Mouse (Mus musculus) small intestine, adult 2 months (tissue): ENCODE measurements around the gene Slamf9. TPM values are rescaled to one million over a fixed set of nuclear protein-coding genes. Genes with fewer than 3 reads are reported as not detected.

Experiments
- H3K27ac ChIP-seq: fragments of 200-500 bp; 2 replicates; pipeline ENCODE4 v1.5.1; 2012; ENCODE audit warnings: low read depth, low read length, control low read depth, inconsistent platforms; ENCODE audit not compliant: insufficient read depth
- H3K27me3 ChIP-seq: fragments of 200-500 bp; 2 replicates; pipeline ENCODE4 v1.6.1; 2012; ENCODE audit warnings: mild to moderate bottlenecking, moderate library complexity, low read length, inconsistent platforms; ENCODE audit not compliant: control insufficient read depth, insufficient read depth
- H3K36me3 ChIP-seq: fragments of 200-500 bp; 2 replicates; pipeline ENCODE4 v1.6.1; 2012; ENCODE audit warnings: mild to moderate bottlenecking, low read length, control low read depth, inconsistent platforms; ENCODE audit not compliant: control insufficient read depth, insufficient read depth
- H3K4me1 ChIP-seq: fragments of 200-500 bp; 2 replicates; pipeline ENCODE4 v1.6.1; 2012; ENCODE audit warnings: low read length, inconsistent platforms, mixed read lengths; ENCODE audit not compliant: control insufficient read depth, insufficient read depth, insufficient read length
- H3K4me3 ChIP-seq: fragments of 200-500 bp; 2 replicates; pipeline ENCODE4 v1.5.1; 2012; ENCODE audit warnings: low read depth, mild to moderate bottlenecking, control low read depth, inconsistent platforms, low read length, moderate library complexity
- CTCF ChIP-seq: fragments of 200-500 bp; IDR thresholded peaks from 2 replicates; pipeline ENCODE4 v1.5.1; 2012; ENCODE audit warnings: low read depth, mild to moderate bottlenecking, control low read depth, inconsistent platforms, low read length, moderate library complexity, mixed read lengths; ENCODE audit not compliant: insufficient replicate concordance, insufficient read length; ENCODE audit errors: extremely low read depth
- POLR2A ChIP-seq: fragments of 200-500 bp; IDR thresholded peaks from 2 replicates; pipeline ENCODE4 v1.6.1; 2012; ENCODE audit warnings: low read depth, mild to moderate bottlenecking, control low read depth, inconsistent platforms, low read length, moderate library complexity
- WGBS: fragments of 180-500 bp; shearing (Covaris S2); methylation state at CpG from one replicate; pipeline ENCODE4 v1.1.7; 2018; 5-methylcytosine and 5-hydroxymethylcytosine counted together
- polyA plus RNA-seq: library from polyadenylated mRNA; depleted of rRNA; stranded (reverse); fragments of >200 nt; gene quantifications from 2 replicates; pipeline ENCODE4 v1.2.3, GENCODE M21; 2012

Slamf9 gene
- polyA plus RNA-seq, 1 experiment: 2.1 TPM

DNA sequence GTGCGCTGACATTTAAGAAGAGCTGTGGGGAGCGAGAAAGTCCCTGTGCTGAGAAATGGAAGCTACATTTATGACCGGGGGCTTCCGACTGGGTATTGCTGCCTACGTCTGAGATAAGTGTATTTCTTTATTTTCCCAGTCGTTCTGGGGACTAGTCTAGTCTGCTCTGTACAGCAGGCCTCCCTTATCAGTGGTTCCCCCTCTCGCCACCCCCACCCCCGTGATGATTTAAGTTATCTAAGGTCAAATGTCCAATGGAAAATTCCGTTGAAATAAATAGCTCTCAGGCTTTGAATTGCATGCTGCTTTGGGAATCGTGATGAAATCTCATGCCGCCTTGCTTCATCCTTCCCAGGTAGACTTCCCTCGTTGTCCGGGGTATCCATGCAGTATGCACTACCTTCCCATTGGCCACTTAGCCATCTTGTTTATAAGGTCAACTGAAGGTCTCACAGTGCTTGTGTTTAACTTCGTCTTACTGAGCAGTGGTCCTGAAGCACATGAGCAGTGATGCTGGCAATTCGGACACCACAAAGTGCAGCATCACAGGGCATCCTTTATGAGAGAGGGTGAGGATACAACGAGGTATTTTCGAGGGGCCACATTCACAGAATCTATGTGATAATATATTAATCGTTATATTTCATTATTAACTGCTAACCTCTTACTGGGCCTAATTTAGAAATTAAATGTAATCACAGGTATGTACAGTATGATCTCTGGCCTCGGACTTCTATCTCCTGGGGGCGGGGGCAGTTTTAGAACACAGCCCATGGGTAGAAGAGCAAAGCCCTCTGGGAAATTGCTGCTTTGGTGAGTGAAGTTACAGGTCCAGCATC, 41.9 kb upstream of the Slamf9 start:
- Histone ChIP-seq H3K27me3 (no peaks in the 10 kb centered on the region), H3K36me3 (no peaks in the 10 kb centered on the region), H3K4me3 (no peak overlapping the region), H3K27ac (peak overlapping the region; percentile 96), H3K4me1 (peaks cover 24% of the 10 kb centered on the region)
- 35% methylated on average over 20 of the region's 20 CpGs for WGBS
- no peak for TF ChIP-seq CTCF
- no peak for TF ChIP-seq POLR2A

DNA sequence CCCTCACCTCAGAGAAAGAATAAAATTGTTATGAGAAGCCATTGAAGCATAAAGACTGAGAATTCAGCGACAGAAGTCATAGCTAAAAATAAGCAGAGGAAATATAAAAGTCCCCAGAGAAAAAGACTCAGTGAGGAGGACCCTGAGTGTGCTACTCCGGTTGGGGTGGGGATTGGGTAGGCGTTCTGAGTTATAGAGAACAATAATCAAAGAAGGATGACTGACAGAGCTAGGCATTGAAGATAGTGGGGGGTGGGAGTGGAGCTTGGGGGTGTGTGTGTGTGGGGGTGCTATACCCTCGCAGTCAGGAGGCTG, 41.4 kb upstream of the Slamf9 start:
- Histone ChIP-seq H3K36me3 (no peaks in the 10 kb centered on the region), H3K27me3 (no peaks in the 10 kb centered on the region), H3K4me3 (no peak overlapping the region), H3K27ac (0 out of 2 replicates have a peak overlapping the region, but pooled peaks have one; percentile 96), H3K4me1 (peaks cover 23% of the 10 kb centered on the region)
- TF ChIP-seq CTCF (no peak), POLR2A (no peak)
- WGBS: 93% methylated on average over 4 of the region's 4 CpGs

- WGBS: 78% methylated on average over 6 of the region's 6 CpGs
- Histone ChIP-seq H3K27ac (no peak overlapping the region), H3K27me3 (no peaks in the 10 kb centered on the region), H3K36me3 (no peaks in the 10 kb centered on the region), H3K4me3 (no peak overlapping the region), H3K4me1 (peaks cover 23% of the 10 kb centered on the region; the same call in 1 of the 2 replicates)
- TF ChIP-seq CTCF (no peak), POLR2A (no peak)
Observed at GRCm38 (mm10) chr1:172436785-172437184, 38.4 kb upstream of the Slamf9 start.

GRCm38 (mm10) chr1:172438621-172439020, 36.5 kb upstream of the Slamf9 start:
- H3K27me3 ChIP-seq: no peaks in the 10 kb centered on the region
- TF ChIP-seq POLR2A: no peak
- no peak for TF ChIP-seq CTCF
- 91% methylated on average over 2 of the region's 2 CpGs for WGBS
- no peak overlapping the region for H3K27ac ChIP-seq
- H3K4me3 ChIP-seq: no peak overlapping the region
- H3K36me3 ChIP-seq: no peaks in the 10 kb centered on the region
- peaks cover 11% of the 10 kb centered on the region; the same call in 1 of the 2 replicates for H3K4me1 ChIP-seq

DNA sequence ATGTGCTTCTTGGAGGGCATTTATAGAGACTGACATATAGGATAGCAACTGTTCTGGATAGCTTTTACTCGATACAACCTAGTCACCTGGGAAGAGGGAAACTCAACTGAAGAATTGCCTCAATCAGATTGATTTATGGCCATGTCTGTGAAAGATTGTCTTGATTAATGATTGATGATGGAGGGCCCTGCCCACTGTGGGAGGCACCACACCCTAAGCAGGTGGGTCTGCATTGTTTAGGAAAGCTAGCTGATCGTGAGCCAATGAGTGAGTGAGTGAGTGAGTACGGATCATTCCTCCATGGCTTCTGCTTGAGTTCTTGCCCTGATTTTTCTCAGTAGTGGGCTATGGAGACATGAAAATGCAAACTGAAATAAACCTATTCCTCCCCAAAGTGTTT, 34.6 kb upstream of the Slamf9 start:
- WGBS: 35% methylated on average over 3 of the region's 3 CpGs
- no peak overlapping the region for H3K4me3 ChIP-seq
- H3K27me3 ChIP-seq: no peaks in the 10 kb centered on the region
- no peak overlapping the region for H3K27ac ChIP-seq
- H3K36me3 ChIP-seq: no peaks in the 10 kb centered on the region
- TF ChIP-seq CTCF (no peak), POLR2A (no peak)
- peaks cover 11% of the 10 kb centered on the region; the same call in 1 of the 2 replicates for H3K4me1 ChIP-seq

- Histone ChIP-seq H3K36me3 (no peaks in the 10 kb centered on the region), H3K27ac (no peak overlapping the region)
Observed at GRCm38 (mm10) chr1:172441935-172442445, 33.2 kb upstream of the Slamf9 start.

GRCm38 (mm10) chr1:172450226-172450625, 24.9 kb upstream of the Slamf9 start:
- H3K27ac ChIP-seq: no peak overlapping the region
- 48% methylated on average over 2 of the region's 2 CpGs for WGBS

More at GRCm38 (mm10) chr1:172441935-172442445, 33.2 kb upstream of the Slamf9 start:
- H3K4me1 ChIP-seq: peaks cover 11% of the 10 kb centered on the region; the same call in 1 of the 2 replicates
- H3K27me3 ChIP-seq: no peaks in the 10 kb centered on the region
- 88% methylated on average over 9 of the region's 9 CpGs for WGBS
- no peak overlapping the region for H3K4me3 ChIP-seq
- TF ChIP-seq POLR2A (no peak), CTCF (no peak)

More at GRCm38 (mm10) chr1:172450226-172450625, 24.9 kb upstream of the Slamf9 start:
- no peaks in the 10 kb centered on the region for H3K27me3 ChIP-seq
- no peaks in the 10 kb centered on the region for H3K36me3 ChIP-seq
- no peaks in the 10 kb centered on the region for H3K4me1 ChIP-seq
- no peak overlapping the region for H3K4me3 ChIP-seq
- TF ChIP-seq POLR2A (no peak), CTCF (peak; percentile 31; the same call in 1 of the 2 replicates)
